Mouse (Mus musculus) MN1 (cell line): ENCODE data around the gene Cnot11.
A peak's percentile ranks its signal among the peaks of the same experiment; 100 is the strongest.

ENCODE experiments used
- DNase-seq: peaks from one replicate; pipeline ENCODE4 v3.0.0-alpha.2; 2016; ENCODE audit warnings: low spot score

Cnot11 gene

DNA sequence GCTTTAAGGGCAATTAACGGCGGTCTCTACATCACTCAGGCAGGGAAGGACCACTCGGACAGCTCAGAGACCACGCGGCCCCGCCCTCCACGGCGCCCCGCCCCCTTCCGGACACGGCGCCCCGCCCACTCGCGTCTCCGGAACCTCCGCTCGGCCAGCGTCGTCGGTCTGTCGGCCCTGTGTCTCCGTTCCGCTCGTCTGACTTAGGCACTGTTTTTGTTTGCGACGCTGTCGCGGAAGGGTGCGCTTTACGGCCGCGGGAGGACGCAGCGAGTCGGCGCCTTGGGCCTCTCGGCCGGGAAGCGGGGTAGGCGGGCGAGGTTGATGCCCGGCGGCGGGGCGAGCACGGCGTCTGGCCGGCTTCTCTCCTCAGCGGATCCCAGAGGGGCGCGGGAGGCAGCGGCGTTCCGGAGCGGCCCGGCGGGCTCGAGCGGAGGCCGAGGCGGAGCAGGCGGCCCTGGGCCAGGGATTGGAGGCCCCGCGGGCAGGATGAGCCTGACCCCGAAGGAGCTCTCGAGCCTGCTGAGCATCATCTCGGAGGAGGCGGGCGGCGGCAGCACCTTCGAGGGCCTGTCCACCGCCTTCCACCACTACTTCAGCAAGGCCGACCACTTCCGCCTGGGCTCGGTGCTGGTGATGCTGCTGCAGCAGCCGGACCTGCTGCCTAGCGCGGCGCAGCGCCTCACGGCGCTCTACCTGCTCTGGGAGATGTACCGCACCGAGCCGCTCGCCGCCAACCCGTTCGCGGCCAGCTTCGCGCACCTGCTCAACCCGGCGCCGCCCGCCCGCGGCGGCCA lies 921 bp downstream of the Cnot11 start:
- peak; percentile 100 for DNase-seq

DNA sequence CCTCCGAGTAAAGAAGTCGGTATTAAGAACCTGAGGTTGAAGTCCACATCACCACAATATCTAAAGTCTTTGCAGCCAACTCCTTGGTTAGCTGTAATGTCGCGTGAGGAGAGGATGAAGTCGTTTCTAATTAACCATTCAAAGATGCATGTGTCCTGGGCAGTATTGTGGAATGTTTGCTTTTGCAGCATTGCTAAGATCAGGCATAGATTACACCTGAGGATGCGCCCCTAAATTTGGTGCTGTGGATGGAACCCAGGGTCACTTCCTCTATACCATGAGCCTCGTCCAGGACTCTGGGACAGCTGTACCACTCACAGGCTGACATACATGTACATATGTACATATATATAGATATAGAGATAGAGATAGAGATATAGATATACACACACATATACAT lies 1.9 kb downstream of the Cnot11 start:
- no peak for DNase-seq

DNA sequence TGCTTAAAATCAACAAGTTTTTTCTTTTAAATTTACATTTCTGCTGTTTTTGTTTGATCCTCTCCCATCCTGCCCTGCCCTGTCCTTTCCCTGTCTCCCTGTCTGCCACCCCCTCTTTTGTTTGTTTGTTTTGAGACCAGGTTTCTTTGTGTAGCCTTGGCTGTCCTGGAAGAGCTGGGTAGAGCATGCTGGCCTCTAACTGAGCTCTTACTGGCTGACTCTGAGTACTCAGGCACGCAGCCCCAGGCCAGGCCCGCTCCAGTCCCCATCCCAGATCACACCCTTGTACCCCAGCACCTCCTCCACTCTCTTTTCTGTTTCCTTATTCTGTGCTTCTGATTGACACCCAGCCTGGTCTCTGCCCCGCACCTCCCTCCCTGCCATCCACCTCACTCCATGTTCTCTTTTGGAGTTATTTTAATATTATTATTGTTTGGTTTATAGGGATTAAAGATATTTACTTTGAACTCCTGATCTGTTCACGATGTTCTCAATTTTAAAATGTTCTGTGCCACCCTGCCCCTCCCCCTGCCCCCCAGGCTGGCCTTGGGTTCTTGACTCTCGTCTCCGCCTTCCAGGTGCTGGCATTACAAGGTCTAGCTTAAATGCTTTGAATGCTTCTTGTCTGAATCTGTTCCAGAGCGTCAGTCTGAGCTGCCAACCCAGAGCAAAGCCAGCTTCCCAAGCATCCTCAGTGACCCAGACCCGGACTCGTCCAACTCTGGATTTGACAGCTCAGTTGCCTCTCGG lies 3.0 kb downstream of the Cnot11 start:
- DNase-seq, result no peak

DNA sequence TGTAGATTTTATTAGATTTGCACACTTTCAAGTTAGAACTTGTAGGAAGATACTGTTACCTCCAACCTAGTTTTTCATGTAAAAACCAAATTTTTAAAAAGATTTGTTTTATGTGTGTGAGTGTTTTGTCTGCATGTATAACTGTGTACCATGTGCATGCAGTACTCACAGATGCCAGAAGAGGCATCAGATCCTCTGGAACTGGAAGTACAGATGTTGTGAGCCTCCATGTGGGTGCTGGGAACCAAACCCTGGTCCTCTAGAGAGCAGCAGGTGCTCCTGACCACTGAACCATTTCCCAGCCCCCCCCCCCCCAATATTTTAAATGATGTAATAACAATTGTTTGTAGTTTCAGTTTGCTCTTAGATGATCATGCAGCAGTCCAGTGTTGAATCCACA lies 5.8 kb downstream of the Cnot11 start:
- no peak for DNase-seq

DNA sequence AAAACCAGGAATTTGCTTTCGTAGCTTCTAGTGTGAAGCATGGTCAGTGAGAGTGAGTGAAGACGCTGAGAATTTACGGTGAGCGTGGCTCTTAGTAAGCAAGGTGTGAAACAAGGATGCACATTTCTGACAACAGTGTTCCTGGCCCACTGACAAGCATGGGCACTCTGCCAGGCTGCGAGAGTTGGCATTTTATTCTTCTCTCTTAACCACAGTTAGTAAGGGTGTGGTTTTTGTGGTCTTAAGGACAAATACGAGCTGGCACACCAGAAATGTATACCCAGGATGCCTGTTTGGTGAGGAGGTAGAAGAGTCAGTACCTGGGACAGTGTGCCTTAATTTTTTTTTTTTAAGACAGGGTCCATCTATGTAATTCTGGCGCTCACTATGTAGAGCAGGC lies 10.8 kb downstream of the Cnot11 start:
- DNase-seq, result peak; percentile 46

DNA sequence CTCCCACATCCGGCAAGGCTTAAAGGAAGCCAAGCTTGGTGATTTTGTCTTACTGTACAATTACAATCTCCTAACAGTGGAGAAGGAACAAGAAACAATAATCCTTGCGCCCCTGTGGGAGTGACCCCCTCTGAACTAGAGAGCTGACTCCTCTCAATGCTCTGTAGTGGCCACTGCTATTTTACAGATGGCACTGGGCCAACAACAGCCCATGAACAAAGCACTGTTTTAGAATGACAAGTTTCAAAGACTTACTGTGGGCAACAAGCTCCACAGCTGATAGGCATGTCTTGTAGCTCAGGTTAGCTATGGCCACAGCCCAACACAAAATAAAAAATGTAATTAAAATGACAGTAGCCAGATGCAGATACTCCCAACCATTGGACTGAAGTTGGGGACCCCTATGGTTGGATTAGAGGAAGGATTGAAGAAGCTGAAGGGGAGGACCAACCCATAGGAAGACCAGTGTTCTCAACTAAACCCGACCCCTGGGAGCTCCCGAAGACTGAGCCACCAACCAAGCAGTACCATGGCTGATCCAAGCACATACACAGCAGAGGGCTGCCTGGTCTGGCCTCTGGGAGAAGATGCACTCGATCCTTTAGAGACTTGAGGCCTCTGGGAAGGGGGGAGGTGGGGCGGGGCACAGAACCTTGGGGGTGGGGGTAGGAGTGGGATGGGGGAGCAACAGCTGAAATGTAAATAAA lies 11.5 kb downstream of the Cnot11 start:
- peak; percentile 31 for DNase-seq

DNA sequence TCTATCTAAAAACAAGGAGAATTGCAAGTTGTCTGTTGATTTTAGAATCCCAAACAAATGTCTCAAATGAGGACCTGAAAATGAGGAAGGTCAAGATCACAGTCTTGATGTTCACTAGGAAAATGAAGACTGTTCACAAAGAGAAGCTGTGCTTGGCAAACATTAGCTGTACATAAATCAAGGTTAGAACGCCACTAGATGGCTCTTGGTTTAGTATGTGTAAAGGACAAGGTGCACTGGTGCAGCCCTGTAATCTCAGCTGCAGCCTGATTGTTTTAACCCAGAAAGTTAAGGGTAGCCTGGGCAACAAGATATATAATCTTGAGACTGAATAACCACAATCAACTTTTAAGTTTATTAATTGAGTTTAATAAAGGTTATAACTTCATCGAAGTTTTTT lies 12.4 kb downstream of the Cnot11 start:
- peak; percentile 36 for DNase-seq

DNA sequence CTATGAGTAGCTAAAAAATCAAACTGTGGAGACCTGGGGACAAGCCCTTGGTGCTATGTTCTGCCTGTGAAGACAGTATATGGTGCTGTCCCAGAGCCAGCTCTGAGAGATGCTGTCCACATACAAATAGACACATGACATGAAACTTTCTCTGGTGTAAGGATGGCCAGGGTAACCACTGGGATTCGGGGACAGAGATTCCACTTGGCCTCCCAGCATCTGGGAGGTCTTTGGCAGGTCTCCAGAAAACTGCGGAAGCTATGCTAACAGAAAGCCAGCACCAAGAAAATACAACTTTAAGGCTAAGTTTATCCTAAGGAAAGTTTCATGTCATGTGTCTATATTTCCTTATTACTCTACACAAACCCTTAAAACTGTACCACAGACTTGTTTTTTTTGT lies 15.0 kb downstream of the Cnot11 start:
- no peak for DNase-seq

DNA sequence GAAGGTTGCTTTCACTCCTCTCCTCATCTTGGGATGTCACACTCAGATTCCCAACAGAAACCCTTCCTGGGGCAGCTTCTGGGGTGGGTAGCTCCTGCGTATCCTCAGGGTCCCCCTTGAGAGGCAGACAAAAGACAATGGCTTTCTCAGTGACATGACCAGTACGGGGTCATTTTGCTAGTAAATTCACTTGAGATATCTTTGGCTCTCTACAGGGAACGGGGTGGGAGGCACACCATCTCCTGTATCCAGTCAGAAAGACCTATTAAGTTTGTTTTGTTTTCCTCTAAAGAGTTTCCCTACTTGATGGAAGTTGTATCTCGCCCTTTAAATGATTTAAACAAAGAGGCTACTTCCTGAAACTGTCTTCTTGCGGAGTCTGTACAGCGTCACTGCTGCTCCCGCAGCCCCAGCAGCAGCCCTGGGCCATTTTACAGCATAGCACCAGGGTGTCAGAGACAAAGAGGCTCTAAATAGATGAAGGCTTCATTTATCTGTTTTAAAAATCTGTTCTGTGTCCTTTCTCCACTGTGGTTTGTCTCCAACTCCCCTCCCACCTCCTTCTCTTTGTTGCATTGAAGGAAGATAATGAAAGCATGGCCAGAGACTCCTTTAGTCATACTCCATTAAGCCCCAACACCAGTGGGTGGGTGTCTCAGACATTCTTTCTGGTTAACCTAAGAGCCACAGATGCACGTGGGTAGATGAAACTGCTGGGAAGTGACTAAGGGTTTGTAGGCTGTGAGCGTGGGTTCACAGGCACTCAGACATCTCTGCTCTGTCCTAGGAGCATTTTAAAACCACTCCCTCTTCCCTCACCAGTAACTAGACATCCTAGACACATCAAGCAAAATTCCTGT lies 21.0 kb downstream of the Cnot11 start:
- DNase-seq, result peak; percentile 79

DNA sequence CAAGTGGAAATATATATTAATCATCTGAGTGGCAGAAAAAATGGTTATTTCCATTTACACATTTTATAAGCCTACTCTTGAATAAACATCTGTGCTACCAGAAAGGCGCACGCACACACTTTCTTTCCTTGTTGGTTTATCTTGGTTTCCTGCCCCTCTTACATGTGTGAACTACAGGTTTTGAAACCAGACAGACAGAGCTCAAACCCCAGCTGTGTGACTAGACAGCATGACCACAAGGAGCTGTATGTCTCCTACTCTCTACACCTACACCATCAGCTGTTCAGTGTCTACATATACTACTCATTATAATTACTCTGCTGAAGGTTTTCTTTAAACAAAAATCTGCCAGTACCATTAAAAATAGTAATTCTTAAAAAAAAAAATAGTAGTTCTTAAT lies 24.2 kb downstream of the Cnot11 start:
- DNase-seq, result no peak

DNA sequence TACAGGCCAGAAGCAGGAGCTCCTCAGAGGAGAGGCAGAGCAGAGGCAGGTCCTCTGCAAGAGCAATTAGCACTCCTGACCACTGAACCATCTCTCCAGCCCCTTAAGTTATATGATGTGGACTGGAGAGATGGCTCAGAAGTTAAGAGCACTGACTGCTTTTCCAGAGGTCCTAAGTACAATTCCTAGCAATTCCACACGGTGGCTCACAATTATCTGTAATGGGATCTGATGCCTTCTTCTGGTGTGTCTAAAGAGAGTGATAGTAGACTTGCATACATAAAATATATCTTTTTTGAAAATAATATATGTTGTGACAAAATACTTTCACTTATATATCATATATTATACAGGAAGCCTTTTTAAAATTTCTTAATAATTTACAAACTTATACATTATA lies 27.1 kb downstream of the Cnot11 start:
- peak; percentile 60 for DNase-seq

DNA sequence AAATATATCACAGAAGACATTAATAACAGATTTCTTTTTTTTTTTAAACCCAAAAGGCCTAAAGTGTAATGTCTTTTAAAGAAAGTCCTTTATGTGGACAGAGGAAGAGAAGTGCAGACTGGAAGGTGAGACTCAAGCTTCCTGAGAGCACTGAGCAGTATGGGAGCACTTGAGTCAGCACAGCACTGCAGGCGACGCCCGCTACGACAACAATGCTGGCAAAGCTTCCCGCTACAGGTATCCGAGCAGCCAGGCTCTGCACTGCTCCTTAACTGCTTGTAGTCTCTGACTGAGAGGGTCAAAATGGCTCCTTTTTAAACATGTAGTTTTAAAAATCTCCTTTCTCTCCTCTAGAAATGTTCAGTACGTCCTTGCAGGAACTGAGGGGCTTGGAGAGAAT lies 28.4 kb downstream of the Cnot11 start:
- DNase-seq, result no peak

DNA sequence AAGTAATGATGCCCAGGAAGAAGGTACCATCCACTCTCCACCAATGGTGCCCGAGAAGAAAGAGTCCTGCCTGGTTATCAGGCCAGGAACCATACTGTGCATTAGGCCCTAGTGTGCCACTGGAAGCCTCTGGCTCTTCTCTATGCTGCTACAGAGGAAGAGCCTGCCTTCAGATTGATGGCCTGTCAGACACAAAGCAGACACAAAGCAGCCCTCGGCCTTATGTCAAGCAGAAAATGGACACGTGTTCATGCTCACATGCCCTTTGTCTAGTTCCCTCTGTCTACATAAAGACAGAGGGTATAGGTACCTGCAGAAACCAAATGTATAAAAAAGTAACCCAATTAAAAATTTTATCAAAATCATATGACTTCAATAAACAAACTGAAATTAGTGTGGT lies 29.8 kb downstream of the Cnot11 start:
- peak; percentile 68 for DNase-seq

DNA sequence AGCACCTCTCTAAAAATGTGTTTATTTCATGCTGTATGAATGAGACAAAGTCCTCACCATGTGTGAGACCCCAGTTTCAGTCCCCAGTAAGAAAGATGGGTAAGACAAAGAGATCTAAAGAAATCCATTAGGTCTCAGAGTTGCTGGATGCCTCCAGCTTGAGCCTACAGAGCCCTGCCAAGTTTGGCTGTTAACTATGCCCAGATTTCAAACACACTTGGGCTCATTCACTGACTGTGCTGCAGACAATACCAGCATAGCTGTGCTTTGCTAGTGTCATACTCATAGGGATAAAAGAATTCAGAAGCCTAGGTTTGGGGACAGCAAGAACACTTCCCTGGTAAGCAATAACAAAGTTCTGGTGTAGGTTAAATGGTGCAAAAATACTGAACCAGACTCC lies 33.3 kb downstream of the Cnot11 start:
- DNase-seq, result no peak

DNA sequence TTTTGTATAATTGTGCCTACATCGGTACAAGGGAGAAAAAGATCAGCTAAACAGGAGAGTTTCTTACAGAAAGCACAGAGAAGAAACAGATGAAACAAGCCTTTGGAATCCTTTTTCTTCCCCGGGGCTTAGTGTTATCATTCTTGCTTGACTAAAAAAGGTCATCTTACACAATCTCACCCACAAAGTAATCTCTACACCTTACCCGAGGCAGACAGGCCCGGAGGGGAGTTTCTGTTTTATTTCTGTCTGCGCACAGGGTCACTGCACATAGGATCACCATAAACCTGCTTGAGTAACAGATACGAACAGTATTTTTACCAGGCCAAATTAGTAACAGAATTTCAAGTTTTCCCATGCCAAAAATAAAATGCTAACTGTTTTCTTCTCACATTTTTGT lies 36.9 kb downstream of the Cnot11 start:
- DNase-seq, result no peak

DNA sequence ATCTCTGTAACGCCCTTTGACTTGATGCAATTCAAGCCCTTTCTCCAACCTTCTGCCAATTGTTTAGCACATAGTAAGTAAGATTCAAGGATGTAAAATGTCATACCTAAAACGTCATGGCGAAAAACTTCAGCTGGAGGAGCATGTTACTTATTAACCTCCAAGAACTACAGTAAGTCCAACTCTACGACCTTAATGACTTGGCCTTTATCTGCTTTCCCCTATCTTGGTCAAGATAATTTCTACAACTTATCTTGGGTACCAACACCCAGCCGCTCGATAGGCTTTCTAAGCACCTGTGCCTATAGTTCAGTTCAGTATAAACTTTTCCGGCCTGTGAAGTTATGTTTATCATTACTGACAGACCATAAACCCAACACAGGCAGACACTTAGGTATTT lies 39.1 kb downstream of the Cnot11 start:
- DNase-seq, result no peak

DNA sequence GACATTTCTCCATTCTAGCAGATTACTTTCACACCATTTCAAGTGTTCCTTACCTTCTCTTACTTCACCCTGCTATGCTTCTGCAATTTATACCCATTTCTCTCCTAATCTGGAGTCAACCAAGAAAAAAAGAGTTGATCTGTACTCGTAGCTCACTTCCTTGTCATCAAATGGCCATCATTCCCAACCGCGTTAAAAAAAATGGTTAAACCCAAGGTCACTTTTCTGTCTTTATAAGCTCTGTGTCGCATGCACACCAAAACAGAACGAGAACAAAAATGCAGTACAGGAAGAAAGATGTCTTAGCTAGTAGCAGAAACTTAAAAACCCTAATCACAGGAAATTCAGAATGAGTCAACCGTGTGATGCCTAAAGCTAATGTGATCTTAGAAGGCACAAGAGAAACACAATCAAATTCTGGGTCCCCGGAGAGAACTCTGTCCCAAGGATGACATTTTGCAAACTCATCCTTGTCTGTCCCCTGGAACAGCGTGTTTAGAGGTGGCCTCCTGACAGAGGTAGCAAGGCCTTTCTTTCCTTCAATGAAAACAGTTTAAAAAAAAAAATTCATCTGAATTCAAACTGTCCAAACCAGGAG lies 41.1 kb downstream of the Cnot11 start:
- peak; percentile 49 for DNase-seq

DNA sequence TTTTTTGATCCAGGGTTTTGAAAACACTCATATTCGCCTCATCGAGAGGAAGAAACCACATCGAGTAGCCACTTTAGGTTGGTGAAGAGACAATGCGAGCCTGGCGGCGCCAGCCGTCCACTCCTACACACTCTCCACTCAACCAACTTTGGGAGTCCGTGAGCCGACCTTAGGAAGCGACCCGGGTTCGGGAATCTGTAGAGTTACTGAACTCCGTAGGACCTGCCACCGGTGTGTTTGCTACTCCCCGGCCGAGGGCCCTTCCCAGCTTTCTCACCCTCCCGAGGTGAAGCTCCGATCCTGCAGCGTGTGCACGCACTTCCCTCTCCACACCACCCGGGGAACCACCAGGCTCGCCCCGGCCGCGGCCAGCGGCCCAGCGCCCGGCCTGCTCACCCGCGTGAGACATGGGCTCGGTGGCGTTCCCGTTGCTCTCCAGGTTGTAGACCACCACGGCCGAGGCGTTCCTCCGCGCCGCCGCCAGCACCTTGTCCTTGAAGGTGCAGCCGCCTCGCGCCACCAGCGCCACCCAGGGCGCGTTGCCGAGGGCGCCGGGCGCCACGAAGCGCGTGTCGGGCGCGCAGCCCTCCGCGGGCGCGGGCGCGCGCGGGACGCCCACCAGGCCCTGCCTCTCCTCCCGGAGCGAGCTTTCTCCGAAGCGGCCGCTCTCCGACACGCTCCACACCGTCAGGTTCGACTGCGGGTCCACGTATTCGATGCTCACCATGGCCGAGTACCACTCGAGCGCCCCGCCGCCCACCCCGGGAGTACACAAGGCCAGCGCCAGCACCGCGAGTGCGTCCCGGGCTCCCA lies 41.8 kb downstream of the Cnot11 start:
- peak; percentile 72 for DNase-seq

DNA sequence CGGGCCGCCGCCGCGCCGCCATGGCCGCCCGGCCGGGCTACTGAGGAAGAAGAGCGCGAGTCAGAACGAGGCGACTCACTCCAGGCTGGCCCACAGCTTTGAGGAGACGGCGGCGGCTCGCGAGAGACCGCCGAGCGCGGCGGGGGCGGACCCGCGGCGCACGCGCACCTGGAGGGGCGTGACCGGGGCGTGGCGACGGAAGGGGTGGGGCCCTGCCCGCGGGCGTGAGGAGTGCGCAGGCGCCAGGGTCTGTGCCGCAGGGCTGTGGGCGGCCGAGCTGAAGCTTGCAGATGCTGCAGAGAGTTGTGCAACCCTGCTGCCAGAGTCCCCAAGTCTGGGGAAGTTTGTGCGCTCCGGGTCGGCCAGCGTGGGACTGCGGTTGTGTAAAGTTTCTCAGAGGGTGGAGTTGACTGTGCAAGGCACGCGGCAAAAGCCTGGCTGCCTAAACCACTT lies 42.5 kb downstream of the Cnot11 start, which contains the start of gene Rnf149:
Gene Rnf149 (minus strand): TSS at position 153 of the 453 bp plus-strand sequence.
- DNase-seq, result peak; percentile 99

DNA sequence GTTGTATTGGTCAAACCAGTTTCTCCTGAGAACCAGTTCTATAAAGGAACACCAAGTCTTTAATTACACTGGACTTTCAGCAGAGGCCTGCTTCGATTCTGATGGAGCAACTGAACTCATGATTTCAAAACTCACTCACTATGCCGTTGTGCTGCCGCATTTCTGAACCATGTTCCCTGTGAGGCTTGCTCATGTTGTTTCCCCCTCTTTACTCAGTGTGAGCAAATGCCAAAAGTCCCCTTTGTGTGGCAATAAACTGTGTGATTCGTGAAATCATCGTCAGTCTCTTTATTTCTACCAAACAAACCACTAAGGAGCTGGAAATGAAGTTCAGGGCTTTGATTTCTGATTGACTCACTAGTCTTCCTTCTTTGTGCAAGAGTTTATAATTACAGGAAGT lies 43.7 kb downstream of the Cnot11 start:
- no peak for DNase-seq

DNA sequence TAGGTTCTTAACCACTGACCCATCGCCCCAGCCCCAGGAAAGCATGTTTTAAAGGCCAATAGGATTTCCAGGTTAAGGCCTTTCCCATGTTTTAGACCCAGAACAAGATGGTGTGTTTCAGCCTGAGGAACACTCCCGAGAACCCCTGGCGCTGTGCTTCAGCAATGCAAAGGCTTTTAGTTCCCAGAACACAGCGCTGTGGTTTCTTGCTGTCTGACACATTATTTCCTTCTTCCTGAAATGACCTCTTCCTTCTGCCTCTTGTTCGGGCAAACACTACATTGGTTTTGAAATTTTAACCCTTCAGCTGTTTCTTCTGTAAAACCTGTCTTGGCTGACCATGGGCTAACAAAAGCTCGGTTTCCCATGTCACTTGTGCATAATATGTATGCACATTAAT lies 44.3 kb downstream of the Cnot11 start:
- no peak for DNase-seq
